Mouse (Mus musculus) liver, embryonic 13.5 days (tissue): ENCODE results near the gene Rslcan18. TPM values are rescaled to one million over a fixed set of nuclear protein-coding genes. Genes with fewer than 3 reads are reported as not detected.
A peak's percentile ranks its signal among the peaks of the same experiment; 100 is the strongest.
"Not testable (repeated sequence)": the region's sequence is repeated elsewhere in the genome, so short reads cannot be mapped to it uniquely, and the experiment has no call there.

Source experiments
- ATAC-seq: fragments of 200-750 bp; cut with Nextera tagmentation; 2 replicates; pipeline ENCODE4 v1.8.0; 2017; ENCODE audit warnings: low read depth, mild to moderate bottlenecking, moderate number of reproducible peaks, moderate library complexity
- DNase-seq: peaks from one replicate; pipeline ENCODE4 v3.0.0; 2022
- H3K27ac ChIP-seq: fragments of 300-500 bp; sonication (generic); 2 replicates; pipeline ENCODE4 v1.5.1; 2015; ENCODE audit warnings: moderate library complexity, mild to moderate bottlenecking, inconsistent platforms
- H3K27me3 ChIP-seq: fragments of 300-500 bp; sonication (generic); 2 replicates; pipeline ENCODE4 v1.6.1; 2015; ENCODE audit warnings: mild to moderate bottlenecking, inconsistent platforms
- H3K36me3 ChIP-seq: fragments of 300-500 bp; sonication (generic); 2 replicates; pipeline ENCODE4 v1.6.1; 2015; ENCODE audit warnings: mild to moderate bottlenecking, inconsistent platforms
- H3K4me1 ChIP-seq: fragments of 300-500 bp; sonication (generic); replicated peaks from 2 replicates; pipeline ENCODE4 v1.6.1; 2015; ENCODE audit warnings: inconsistent platforms
- H3K4me2 ChIP-seq: fragments of 300-500 bp; sonication (generic); 2 replicates; pipeline ENCODE4 v1.6.1; 2015; ENCODE audit warnings: inconsistent platforms, mild to moderate bottlenecking, moderate library complexity
- H3K4me3 ChIP-seq: fragments of 300-500 bp; sonication (generic); replicated peaks from 2 replicates; pipeline ENCODE4 v1.5.1; 2015; ENCODE audit warnings: mild to moderate bottlenecking, inconsistent platforms
- H3K9ac ChIP-seq: fragments of 300-500 bp; sonication (generic); 2 replicates; pipeline ENCODE4 v1.6.1; 2015; ENCODE audit warnings: mild to moderate bottlenecking, inconsistent platforms
- H3K9me3 ChIP-seq: fragments of 300-500 bp; sonication (generic); replicated peaks from 2 replicates; pipeline ENCODE4 v1.6.1; 2016; ENCODE audit warnings: inconsistent platforms
- WGBS: fragments of 180-500 bp; shearing (Covaris S2); methylation state at CpG from one replicate; pipeline ENCODE4 v1.1.7; 2015; ENCODE audit not compliant: insufficient replicate concordance; 5-methylcytosine and 5-hydroxymethylcytosine counted together
- polyA plus RNA-seq: library from polyadenylated mRNA; unstranded; fragments of >200 nt; fragmentation: Nextera tagmentation; extraction: Ambion mirVana; gene quantifications from 2 replicates; pipeline ENCODE4 v1.2.1, GENCODE M21; 2015

The Rslcan18 gene
- 0.13 TPM in 2 replicates for polyA plus RNA-seq

- not testable (repeated sequence) for ATAC-seq, H3K4me1 ChIP-seq, H3K4me2 ChIP-seq, H3K27me3 ChIP-seq, DNase-seq, H3K9ac ChIP-seq, H3K9me3 ChIP-seq, H3K36me3 ChIP-seq, H3K27ac ChIP-seq, H3K4me3 ChIP-seq
- whole genome bisulfite sequencing, result 81% methylated on average over 8 of the region's 8 CpGs
These were observed at the start of gene Rslcan18 for GRCm38 (mm10) chr13:67116163-67116562. TSS of gene Rslcan18 (minus strand) at chr13:67116263.

- Histone ChIP-seq H3K27me3 (no peaks in the 10 kb centered on the region), H3K4me1 (no peaks in the 10 kb centered on the region), H3K27ac (no peak overlapping the region), H3K4me3 (peak overlapping the region; percentile 69), H3K36me3 (no peaks in the 10 kb centered on the region), H3K4me2 (peak overlapping the region; percentile 69), H3K9me3 (no peaks in the 10 kb centered on the region), H3K9ac (peak overlapping the region; percentile 67)
- ATAC-seq (peak; percentile 83), DNase-seq (peak; percentile 50)
- 2% methylated on average over 18 of the region's 18 CpGs for WGBS
These were observed 12.1 kb upstream of the Rslcan18 start for GRCm38 (mm10) chr13:67128038-67128721.

GRCm38 (mm10) chr13:67127507-67127906 is 11.4 kb upstream of the Rslcan18 start:
- 61% methylated on average over 10 of the region's 10 CpGs for WGBS
- not testable (repeated sequence) for H3K27me3 ChIP-seq, H3K9ac ChIP-seq, H3K27ac ChIP-seq, ATAC-seq, H3K4me3 ChIP-seq, H3K4me1 ChIP-seq, H3K36me3 ChIP-seq, DNase-seq, H3K9me3 ChIP-seq, H3K4me2 ChIP-seq

- no peak for DNase-seq
These were observed 8.4 kb upstream of the Rslcan18 start for GRCm38 (mm10) chr13:67124460-67124859.

GRCm38 (mm10) chr13:67121360-67121759 is 5.3 kb upstream of the Rslcan18 start, which contains the start of gene Zfp759:
TSS of gene Zfp759 (plus strand) at chr13:67121660.
- H3K4me3 ChIP-seq, H3K27ac ChIP-seq, H3K9ac ChIP-seq, H3K27me3 ChIP-seq, ATAC-seq, H3K36me3 ChIP-seq, H3K4me1 ChIP-seq, H3K9me3 ChIP-seq, H3K4me2 ChIP-seq, DNase-seq: not testable (repeated sequence)

More at GRCm38 (mm10) chr13:67124460-67124859, 8.4 kb upstream of the Rslcan18 start:
- H3K4me3 ChIP-seq, result no peak overlapping the region
- H3K36me3 ChIP-seq, result no peaks in the 10 kb centered on the region
- H3K9ac ChIP-seq, result no peak overlapping the region
- no peak for ATAC-seq
- no peaks in the 10 kb centered on the region for H3K4me1 ChIP-seq
- H3K4me2 ChIP-seq, result no peak overlapping the region
- WGBS, result 79% methylated on average over 1 of the region's 1 CpGs
- no peak overlapping the region for H3K27ac ChIP-seq
- no peaks in the 10 kb centered on the region for H3K9me3 ChIP-seq
- H3K27me3 ChIP-seq, result no peaks in the 10 kb centered on the region

- Histone ChIP-seq H3K27me3 (no peaks in the 10 kb centered on the region), H3K9ac (no peak overlapping the region), H3K27ac (no peak overlapping the region), H3K4me2 (no peak overlapping the region), H3K4me1 (peaks cover 4% of the 10 kb centered on the region; the same call in 1 of the 2 replicates), H3K9me3 (no peaks in the 10 kb centered on the region), H3K4me3 (no peak overlapping the region), H3K36me3 (no peaks in the 10 kb centered on the region)
- DNase-seq, result no peak
- no peak for ATAC-seq
- 84% methylated on average over 2 of the region's 2 CpGs for whole genome bisulfite sequencing
These were observed 2.8 kb downstream of the Rslcan18 start for GRCm38 (mm10) chr13:67113287-67113686.

GRCm38 (mm10) chr13:67112096-67112495 is 4.0 kb downstream of the Rslcan18 start:
- no peak for ATAC-seq
- DNase-seq, result no peak
- no peak overlapping the region for H3K27ac ChIP-seq
- 71% methylated on average over 12 of the region's 12 CpGs for WGBS
- no peak overlapping the region for H3K4me3 ChIP-seq
- no peak overlapping the region for H3K9ac ChIP-seq
- no peaks in the 10 kb centered on the region for H3K27me3 ChIP-seq
- H3K4me1 ChIP-seq, result peaks cover 12% of the 10 kb centered on the region
- no peaks in the 10 kb centered on the region for H3K36me3 ChIP-seq
- no peak overlapping the region for H3K4me2 ChIP-seq
- no peaks in the 10 kb centered on the region for H3K9me3 ChIP-seq

- no peaks in the 10 kb centered on the region for H3K9me3 ChIP-seq
- H3K4me1 ChIP-seq, result peaks cover 18% of the 10 kb centered on the region
- DNase-seq (no peak), ATAC-seq (peak; percentile 50)
- H3K4me3 ChIP-seq, result peak overlapping the region; percentile 65
- no peak overlapping the region for H3K27ac ChIP-seq
- H3K27me3 ChIP-seq, result no peaks in the 10 kb centered on the region
- H3K36me3 ChIP-seq, result peaks cover 9% of the 10 kb centered on the region
- WGBS, result 7% methylated on average over 9 of the region's 9 CpGs
- peak overlapping the region; percentile 48 for H3K9ac ChIP-seq
- peak overlapping the region; percentile 70 for H3K4me2 ChIP-seq
These were observed 7.2 kb downstream of the Rslcan18 start for GRCm38 (mm10) chr13:67108821-67109206.

GRCm38 (mm10) chr13:67108194-67108820 is 7.8 kb downstream of the Rslcan18 start, which contains the start of gene Gm28557:
TSS of gene Gm28557 (minus strand) at chr13:67108604.
- DNase-seq (peak; percentile 86), ATAC-seq (peak; percentile 96)
- Histone ChIP-seq H3K4me3 (peak within 1 kb of the TSS; percentile 65), H3K4me2 (peak within 1 kb of the TSS; percentile 70), H3K9ac (peak within 1 kb of the TSS; percentile 77), H3K4me1 (peaks cover 18% of the 10 kb centered on the region), H3K27me3 (no peaks in the 10 kb centered on the region), H3K27ac (peak within 1 kb of the TSS; percentile 90), H3K36me3 (peaks cover 9% of the 10 kb centered on the region), H3K9me3 (no peaks in the 10 kb centered on the region)
- under 1% methylated on average over 17 of the region's 17 CpGs for WGBS

GRCm38 (mm10) chr13:67107681-67108080 is 8.4 kb downstream of the Rslcan18 start:
- 54% methylated on average over 9 of the region's 9 CpGs for WGBS
- ATAC-seq, result no peak
- peak overlapping the region; percentile 77 for H3K9ac ChIP-seq
- no peaks in the 10 kb centered on the region for H3K9me3 ChIP-seq
- H3K4me3 ChIP-seq, result peak overlapping the region; percentile 65
- DNase-seq, result no peak
- peaks cover 18% of the 10 kb centered on the region for H3K4me1 ChIP-seq
- H3K27me3 ChIP-seq, result no peaks in the 10 kb centered on the region
- H3K27ac ChIP-seq, result peak overlapping the region; percentile 90; the same call in 1 of the 2 replicates
- peak overlapping the region; percentile 70 for H3K4me2 ChIP-seq
- H3K36me3 ChIP-seq, result peaks cover 9% of the 10 kb centered on the region

- no peak within 1 kb of the TSS for H3K9ac ChIP-seq
- H3K36me3 ChIP-seq, result peaks cover 16% of the 10 kb centered on the region
- DNase-seq (no peak), ATAC-seq (no peak)
- H3K4me1 ChIP-seq, result no peaks in the 10 kb centered on the region
- H3K27ac ChIP-seq, result no peak within 1 kb of the TSS
- H3K9me3 ChIP-seq, result no peaks in the 10 kb centered on the region
- H3K4me3 ChIP-seq, result no peak within 1 kb of the TSS
- no peak within 1 kb of the TSS for H3K4me2 ChIP-seq
- H3K27me3 ChIP-seq, result no peaks in the 10 kb centered on the region
- 72% methylated on average over 10 of the region's 10 CpGs for WGBS
These were observed 18.2 kb downstream of the Rslcan18 start, which contains the start of gene Zfp708 for GRCm38 (mm10) chr13:67097876-67098275. TSS of gene Zfp708 (minus strand) at chr13:67097976.
